Mouse (Mus musculus): Measurements from ENCODE around the gene Mif4gd. TPM values are rescaled to one million over a fixed set of nuclear protein-coding genes. Genes with fewer than 3 reads are reported as not detected.

Mif4gd gene
- polyA plus RNA-seq, 1 experiment from 2014 or later: 18.2 TPM

DNA sequence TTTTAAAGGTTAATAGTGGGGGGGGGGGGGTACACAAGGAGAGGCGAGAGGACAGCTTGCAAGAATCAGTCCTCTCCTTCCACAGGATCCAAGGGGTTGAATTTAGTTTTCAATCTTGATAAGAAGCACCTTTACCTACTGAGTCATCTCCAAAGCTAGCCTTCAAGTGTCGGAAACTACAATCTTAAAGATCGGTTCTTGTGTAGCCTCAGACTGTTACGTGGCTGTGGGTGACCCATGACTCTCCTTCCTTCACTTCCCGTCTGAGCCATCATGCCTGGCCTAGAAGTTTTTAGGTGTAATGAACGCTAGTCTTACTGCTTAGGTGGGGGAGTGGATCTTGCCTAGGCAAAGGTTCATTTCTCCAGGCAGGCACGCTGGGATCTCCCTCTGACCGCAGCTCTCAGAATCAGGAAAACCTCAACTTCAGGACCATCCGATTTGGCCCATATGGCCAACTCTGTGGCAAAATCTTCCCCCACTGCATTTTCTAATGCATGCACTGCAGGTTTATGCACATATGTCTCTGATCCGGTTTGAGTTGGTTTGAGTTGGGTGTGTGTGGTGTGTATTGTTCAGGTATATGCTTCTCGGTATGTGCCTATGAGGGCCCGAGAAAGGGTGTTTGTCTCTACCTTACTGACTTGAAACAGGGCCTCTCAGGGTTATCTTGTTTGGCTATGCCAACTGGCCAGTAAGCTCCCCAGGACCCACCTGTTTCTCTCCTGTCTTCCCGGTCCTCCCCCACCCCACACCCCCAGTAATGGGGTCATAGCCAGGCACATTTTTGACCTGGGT is 17.2 kb upstream of the Mif4gd start:
- H3K27me3 ChIP-seq (ENCODE audit: low read depth, poor library complexity, severe bottlenecking): no peaks in the 10 kb centered on the region
- H3K36me3 ChIP-seq: 0 out of 2 replicates have a peak, but pooled peaks cover 4% of the 10 kb centered on the region
- no peak overlapping the region for H3K4me3 ChIP-seq
- no peak for DNase-seq (ENCODE audit: low spot score)
- 89% methylated on average over 13 of the region's 13 CpGs for WGBS
- H3K9me3 ChIP-seq (replicated peaks): no peaks in the 10 kb centered on the region
- no peak overlapping the region for H3K27ac ChIP-seq
- peaks cover 19% of the 10 kb centered on the region for H3K4me1 ChIP-seq

GRCm38 (mm10) chr11:115628465-115629101 is 15.8 kb upstream of the Mif4gd start:
- Histone ChIP-seq H3K27ac (peak overlapping the region; percentile 80), H3K27me3 (ENCODE audit: low read depth, poor library complexity, severe bottlenecking) (no peaks in the 10 kb centered on the region), H3K4me3 (peak overlapping the region; percentile 71), H3K36me3 (peaks cover 9% of the 10 kb centered on the region), H3K4me1 (peaks cover 19% of the 10 kb centered on the region), H3K9me3 (replicated peaks) (no peaks in the 10 kb centered on the region)
- 54% methylated on average over 13 of the region's 13 CpGs for WGBS
- DNase-seq (ENCODE audit: low spot score): no peak

DNA sequence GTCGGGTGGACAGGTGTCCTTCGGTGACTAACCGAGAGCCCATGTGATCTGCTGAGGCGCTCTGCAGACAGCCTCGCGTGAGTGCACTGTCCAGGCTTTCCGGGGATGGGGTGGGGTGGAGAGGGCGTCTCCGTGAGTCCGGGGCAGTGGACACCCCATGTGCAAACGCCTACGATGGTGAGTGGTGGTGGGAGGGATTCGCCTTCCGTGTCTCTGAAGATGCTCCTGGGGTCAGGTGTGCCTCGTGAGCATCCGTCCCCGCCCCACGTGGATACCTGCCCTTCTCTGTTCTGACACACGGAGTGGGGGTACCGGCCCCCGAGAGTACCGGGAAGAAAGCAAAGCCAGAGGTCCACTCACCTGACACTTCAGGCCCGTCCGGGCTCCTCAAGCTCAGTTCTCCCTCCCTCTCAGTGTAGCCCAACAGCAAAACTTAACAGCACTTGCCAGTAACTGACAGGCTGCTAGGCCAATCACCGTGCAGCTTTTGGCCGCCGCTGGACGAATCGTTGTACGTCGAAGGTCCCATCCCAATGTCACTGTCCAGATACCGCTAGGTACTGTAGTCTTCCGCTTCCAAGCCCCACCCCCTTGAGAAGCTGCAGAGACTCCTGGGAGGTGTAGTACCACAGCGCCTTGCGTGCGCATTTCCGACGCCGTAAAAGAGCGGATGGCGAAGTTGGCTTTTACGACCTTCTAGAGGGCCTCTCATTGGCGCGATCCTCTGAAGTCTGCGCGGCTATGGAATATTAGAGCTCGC is 15.1 kb upstream of the Mif4gd start, which contains the start of gene Slc25a19:
Slc25a19 (minus strand) TSS at position 591 of the 760 bp plus-strand sequence.
- WGBS: under 1% methylated on average over 47 of the region's 47 CpGs
- DNase-seq (ENCODE audit: low spot score): peak; percentile 93
- Histone ChIP-seq H3K9me3 (replicated peaks) (no peaks in the 10 kb centered on the region), H3K36me3 (peaks cover 16% of the 10 kb centered on the region), H3K4me1 (peaks cover 19% of the 10 kb centered on the region), H3K4me3 (peak within 1 kb of the TSS; percentile 71), H3K27me3 (ENCODE audit: low read depth, poor library complexity, severe bottlenecking) (no peaks in the 10 kb centered on the region), H3K27ac (peak within 1 kb of the TSS; percentile 80)

DNA sequence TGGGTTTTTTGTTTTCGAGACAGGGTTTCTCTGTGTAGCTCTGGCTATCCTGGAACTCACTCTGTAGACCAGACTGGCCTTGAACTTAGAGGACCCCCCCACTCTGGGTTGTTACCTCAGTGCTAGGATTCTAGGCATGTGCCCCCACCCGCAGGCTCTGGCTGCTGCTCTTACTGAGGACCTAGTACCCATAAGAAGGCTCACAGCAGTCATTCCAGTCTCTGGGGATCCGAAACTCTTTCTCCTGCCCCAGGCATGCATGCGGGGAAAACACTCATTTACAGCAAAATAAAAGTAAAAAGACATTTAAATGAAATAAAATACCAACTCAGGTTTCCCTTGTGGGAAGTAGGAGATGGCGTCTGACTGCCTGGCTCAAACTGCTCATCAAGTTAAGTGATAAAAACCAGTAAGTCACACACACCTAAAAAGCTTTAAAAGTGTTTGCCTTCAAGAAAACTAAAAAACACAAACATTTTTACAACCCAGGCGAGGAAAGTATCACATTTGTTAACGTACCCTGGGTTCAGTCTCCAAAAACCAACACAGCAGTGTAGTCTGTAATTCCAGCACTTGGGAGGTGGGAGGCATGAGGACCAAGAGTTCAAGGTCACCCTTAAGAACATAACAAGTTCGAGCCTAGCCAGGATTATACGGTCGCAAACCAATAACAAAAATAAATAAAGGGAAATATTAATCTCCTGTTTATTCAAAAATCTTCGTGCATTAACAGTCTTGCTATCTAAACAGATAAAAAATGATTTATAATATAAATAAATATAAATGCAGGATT is 14.3 kb upstream of the Mif4gd start:
- Histone ChIP-seq H3K4me3 (peak overlapping the region; percentile 71), H3K27me3 (ENCODE audit: low read depth, poor library complexity, severe bottlenecking) (no peaks in the 10 kb centered on the region), H3K4me1 (peaks cover 19% of the 10 kb centered on the region), H3K36me3 (peaks cover 25% of the 10 kb centered on the region), H3K27ac (no peak overlapping the region), H3K9me3 (replicated peaks) (no peaks in the 10 kb centered on the region)
- no peak for DNase-seq (ENCODE audit: low spot score)
- 55% methylated on average over 11 of the region's 11 CpGs for WGBS

DNA sequence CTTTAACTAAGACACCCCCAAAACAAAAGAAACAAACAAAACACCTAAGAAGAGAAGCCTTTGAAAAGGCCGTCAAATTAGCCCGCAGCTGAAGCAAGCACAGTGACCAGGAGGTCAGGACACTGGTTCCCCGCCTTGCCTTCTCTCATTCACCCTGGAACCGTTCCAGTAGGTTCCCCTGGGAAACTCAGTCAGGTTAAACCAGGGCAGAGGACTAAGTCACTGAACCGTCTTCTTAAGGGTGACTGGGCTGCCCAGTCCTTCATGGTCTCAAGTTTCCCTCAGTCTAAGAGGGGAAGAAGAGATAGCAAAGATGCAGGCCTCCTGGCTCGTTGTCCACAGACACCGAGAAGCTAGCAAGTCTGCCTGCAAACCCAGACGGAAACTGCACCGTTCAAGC is 13.1 kb upstream of the Mif4gd start:
- H3K27ac ChIP-seq: no peak overlapping the region
- peaks cover 14% of the 10 kb centered on the region for H3K4me1 ChIP-seq
- no peak for DNase-seq (ENCODE audit: low spot score)
- H3K36me3 ChIP-seq: peaks cover 32% of the 10 kb centered on the region
- no peak overlapping the region for H3K4me3 ChIP-seq
- H3K9me3 ChIP-seq (replicated peaks): no peaks in the 10 kb centered on the region
- no peaks in the 10 kb centered on the region for H3K27me3 ChIP-seq (ENCODE audit: low read depth, poor library complexity, severe bottlenecking)
- WGBS: 85% methylated on average over 9 of the region's 9 CpGs

GRCm38 (mm10) chr11:115623487-115624070 is 10.8 kb upstream of the Mif4gd start:
- Histone ChIP-seq H3K9me3 (replicated peaks) (no peaks in the 10 kb centered on the region), H3K4me3 (no peak overlapping the region), H3K36me3 (peaks cover 49% of the 10 kb centered on the region), H3K27ac (no peak overlapping the region), H3K4me1 (peaks cover 12% of the 10 kb centered on the region), H3K27me3 (ENCODE audit: low read depth, poor library complexity, severe bottlenecking) (no peaks in the 10 kb centered on the region)
- 83% methylated on average over 9 of the region's 9 CpGs for WGBS
- DNase-seq (ENCODE audit: low spot score): no peak

GRCm38 (mm10) chr11:115619949-115620348 is 7.2 kb upstream of the Mif4gd start:
- no peaks in the 10 kb centered on the region for H3K27me3 ChIP-seq (ENCODE audit: low read depth, poor library complexity, severe bottlenecking)
- no peak for DNase-seq (ENCODE audit: low spot score)
- peaks cover 63% of the 10 kb centered on the region for H3K36me3 ChIP-seq
- no peak overlapping the region for H3K27ac ChIP-seq
- WGBS: 96% methylated on average over 7 of the region's 7 CpGs
- no peaks in the 10 kb centered on the region for H3K9me3 ChIP-seq (replicated peaks)
- no peak overlapping the region for H3K4me3 ChIP-seq
- 0 out of 2 replicates have a peak, but pooled peaks cover 3% of the 10 kb centered on the region for H3K4me1 ChIP-seq

DNA sequence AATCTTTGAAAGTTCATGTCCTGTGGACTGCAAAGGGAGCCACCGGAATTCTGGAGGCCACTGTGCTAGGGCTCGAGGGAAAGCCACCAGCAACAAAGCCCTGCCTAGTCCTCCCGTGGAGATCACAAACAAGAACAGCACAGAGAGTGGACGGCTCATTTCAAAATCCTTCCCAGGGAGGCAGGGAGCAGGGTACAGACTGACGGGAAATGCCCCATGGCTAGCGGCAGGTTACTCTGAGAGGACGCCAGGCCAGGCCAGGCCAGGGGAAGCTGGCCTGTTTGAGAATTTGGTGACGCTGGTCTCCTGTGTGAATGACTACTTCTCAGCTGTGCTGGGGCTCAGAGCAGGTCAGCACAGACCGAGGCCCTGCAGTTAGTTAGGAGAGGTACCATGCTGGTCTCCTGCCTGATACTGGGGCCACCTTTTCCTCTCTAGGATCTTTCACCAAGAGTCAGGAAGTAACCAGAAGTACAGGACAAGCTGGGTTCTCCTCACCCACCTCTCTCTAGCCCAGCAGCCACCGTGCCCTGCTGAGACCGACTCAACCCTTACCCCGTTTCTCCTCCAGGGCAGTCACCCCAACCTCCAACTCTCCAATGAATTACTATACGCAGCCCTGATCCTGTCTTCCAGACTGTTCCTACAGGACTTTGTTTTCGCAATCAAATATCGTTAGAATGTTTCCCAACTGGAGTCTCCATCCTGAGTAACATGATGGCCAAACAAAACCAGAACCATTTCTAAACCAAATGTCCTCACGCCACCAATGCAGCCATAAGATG is 6.2 kb upstream of the Mif4gd start:
- H3K4me1 ChIP-seq: peaks cover 3% of the 10 kb centered on the region
- DNase-seq (ENCODE audit: low spot score): no peak
- no peaks in the 10 kb centered on the region for H3K27me3 ChIP-seq (ENCODE audit: low read depth, poor library complexity, severe bottlenecking)
- 94% methylated on average over 16 of the region's 16 CpGs for WGBS
- peaks cover 66% of the 10 kb centered on the region for H3K36me3 ChIP-seq
- no peaks in the 10 kb centered on the region for H3K9me3 ChIP-seq (replicated peaks)
- no peak overlapping the region for H3K27ac ChIP-seq
- H3K4me3 ChIP-seq: no peak overlapping the region

DNA sequence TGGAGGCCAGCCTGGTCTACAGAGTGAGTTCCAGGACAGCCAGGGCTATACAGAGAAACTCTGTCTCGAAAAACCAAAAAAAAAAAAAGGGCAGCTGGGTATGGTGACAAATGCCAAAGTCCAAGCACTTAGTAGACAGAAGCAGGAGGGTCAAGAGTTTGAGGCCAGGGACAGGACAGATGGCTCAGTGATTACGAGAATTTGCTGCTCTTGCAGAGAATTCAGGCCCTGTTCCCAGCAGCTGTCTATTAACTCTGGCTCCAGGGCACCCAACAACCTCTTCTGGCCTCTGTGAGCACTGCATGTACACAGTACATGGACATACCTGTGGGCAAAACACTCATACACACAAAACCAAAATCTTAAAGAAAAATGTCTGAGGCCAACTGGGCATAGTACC is 5.2 kb upstream of the Mif4gd start:
- Histone ChIP-seq H3K9me3 (replicated peaks) (no peaks in the 10 kb centered on the region), H3K4me3 (no peak overlapping the region), H3K27me3 (ENCODE audit: low read depth, poor library complexity, severe bottlenecking) (no peaks in the 10 kb centered on the region), H3K27ac (no peak overlapping the region), H3K36me3 (peaks cover 57% of the 10 kb centered on the region), H3K4me1 (peaks cover 12% of the 10 kb centered on the region)
- DNase-seq (ENCODE audit: low spot score): no peak
- WGBS: 89% methylated on average over 2 of the region's 2 CpGs

DNA sequence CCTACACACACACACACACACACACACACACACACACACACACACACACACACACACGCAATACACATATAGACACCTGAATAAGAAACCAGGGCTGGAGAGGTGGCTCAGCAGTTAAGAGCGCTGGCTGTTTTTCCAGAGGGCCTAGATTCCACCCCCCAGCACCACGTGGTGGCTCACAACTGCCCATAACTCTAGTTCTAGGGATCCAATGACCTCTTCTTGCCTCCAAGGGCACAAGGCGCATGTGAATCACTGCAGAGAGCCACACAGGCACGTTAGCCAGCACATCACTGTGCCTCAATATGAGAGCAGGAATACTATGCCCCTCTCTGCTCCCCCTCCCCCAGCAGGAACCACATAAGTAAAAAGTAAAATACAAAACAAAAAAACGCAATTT is 4.1 kb upstream of the Mif4gd start:
- peaks cover 18% of the 10 kb centered on the region for H3K4me1 ChIP-seq
- H3K36me3 ChIP-seq: peaks cover 47% of the 10 kb centered on the region
- H3K27ac ChIP-seq: no peak overlapping the region
- H3K27me3 ChIP-seq (ENCODE audit: low read depth, poor library complexity, severe bottlenecking): no peaks in the 10 kb centered on the region
- no peak overlapping the region for H3K4me3 ChIP-seq
- WGBS: 80% methylated on average over 6 of the region's 6 CpGs
- H3K9me3 ChIP-seq (replicated peaks): no peaks in the 10 kb centered on the region
- no peak for DNase-seq (ENCODE audit: low spot score)

GRCm38 (mm10) chr11:115616371-115616770 is 3.6 kb upstream of the Mif4gd start:
- WGBS: 89% methylated on average over 7 of the region's 7 CpGs
- Histone ChIP-seq H3K4me1 (peaks cover 24% of the 10 kb centered on the region), H3K27ac (no peak overlapping the region), H3K4me3 (no peak overlapping the region), H3K36me3 (peaks cover 45% of the 10 kb centered on the region), H3K9me3 (replicated peaks) (no peaks in the 10 kb centered on the region), H3K27me3 (ENCODE audit: low read depth, poor library complexity, severe bottlenecking) (no peaks in the 10 kb centered on the region)
- no peak for DNase-seq (ENCODE audit: low spot score)

Measured in limb, embryonic 10.5 days (tissue).